Mouse (Mus musculus): ENCODE measurements at regions not wholly inside any gene's neighbourhood (a gene's known extent, or its start where the extent isn't known, plus 50 kb on each side); places are given as distances from the start of the nearest gene placed in this dataset.

DNA sequence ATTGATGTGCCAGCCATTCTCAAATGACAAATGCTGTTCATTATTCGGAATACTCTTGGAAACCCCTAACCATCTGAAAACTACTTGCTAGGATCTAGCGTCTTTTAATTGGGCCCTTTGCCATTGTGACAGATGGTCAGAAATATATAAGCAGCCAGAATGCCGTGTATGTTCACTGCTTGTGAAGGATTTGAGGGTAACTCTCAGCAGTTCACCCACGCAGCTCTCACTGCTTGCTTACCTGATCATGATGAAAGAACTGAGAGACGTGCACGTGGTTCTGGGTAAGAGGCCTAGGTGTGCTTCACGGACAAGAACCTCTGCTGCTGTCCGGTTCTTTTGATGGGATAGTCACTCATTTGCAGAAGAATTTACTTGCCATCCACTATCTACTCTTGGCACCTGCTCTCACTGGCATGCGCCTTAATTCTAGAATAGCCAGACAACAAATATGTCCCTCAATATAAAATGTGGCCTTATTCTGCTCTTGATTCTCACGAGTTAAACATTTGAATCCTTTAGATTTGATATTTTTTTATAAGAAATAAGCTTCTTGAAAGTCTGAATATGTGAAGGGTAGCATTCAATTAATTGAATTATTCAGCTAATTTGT is 328.1 kb downstream of the Ptprc start:
- Histone ChIP-seq H3K27me3 (replicated peaks) (no peaks in the 10 kb centered on the region), H3K9ac (replicated peaks) (no peak overlapping the region), H3K4me3 (replicated peaks) (no peak overlapping the region), H3K4me1 (0 out of 2 replicates have a peak, but pooled peaks cover 4% of the 10 kb centered on the region), H3K4me2 (no peak overlapping the region), H3K9me3 (replicated peaks) (no peaks in the 10 kb centered on the region), H3K27ac (replicated peaks) (no peak overlapping the region), H3K36me3 (no peaks in the 10 kb centered on the region)
- WGBS, result 73% methylated on average over 10 of the region's 10 CpGs
- ATAC-seq (ENCODE audit: low FRiP score), result no peak

DNA sequence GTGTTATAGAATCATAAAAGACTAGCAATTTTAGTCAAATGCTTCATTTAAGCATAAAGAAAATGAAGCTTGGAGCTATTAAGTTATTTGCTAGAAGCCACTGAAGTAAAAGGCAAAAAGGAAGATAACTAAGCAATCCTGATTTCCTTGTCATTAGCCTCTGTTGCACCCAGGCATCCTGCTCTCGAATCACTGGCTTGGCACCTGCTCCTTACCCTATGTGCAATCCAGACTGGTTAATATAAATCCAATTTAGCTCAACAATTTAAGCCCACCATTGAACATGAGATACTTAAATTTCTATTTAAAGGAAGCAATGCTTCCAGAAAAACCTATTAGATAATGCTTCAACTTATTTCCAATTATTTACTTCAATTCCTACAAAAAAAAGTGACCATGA is 328.7 kb downstream of the Ptprc start:
- Histone ChIP-seq H3K9me3 (replicated peaks) (no peaks in the 10 kb centered on the region), H3K4me3 (replicated peaks) (no peak overlapping the region), H3K4me1 (0 out of 2 replicates have a peak, but pooled peaks cover 4% of the 10 kb centered on the region), H3K27me3 (replicated peaks) (no peaks in the 10 kb centered on the region), H3K4me2 (no peak overlapping the region), H3K9ac (replicated peaks) (no peak overlapping the region), H3K36me3 (no peaks in the 10 kb centered on the region), H3K27ac (replicated peaks) (no peak overlapping the region)
- 61% methylated on average over 1 of the region's 1 CpGs for WGBS
- no peak for ATAC-seq (ENCODE audit: low FRiP score)

DNA sequence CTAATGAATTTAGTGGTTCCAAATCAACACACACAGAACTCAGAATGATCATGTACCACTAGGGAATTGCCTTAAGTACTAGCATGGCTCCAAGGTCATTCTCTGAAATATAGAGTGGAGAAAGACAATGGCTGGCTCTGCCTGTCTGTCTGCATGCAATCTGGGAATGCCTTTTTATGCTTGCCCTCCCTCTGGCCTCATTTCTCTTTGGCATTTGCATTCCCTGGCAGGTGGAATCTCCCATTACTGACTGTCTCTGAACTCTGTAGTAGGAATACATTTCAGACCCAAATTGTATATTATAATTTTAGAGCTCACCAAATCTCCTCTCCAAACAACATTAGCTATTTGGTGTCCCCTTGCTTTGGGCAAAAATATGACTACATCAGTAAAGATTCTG is 335.0 kb downstream of the Ptprc start:
- Histone ChIP-seq H3K9ac (replicated peaks) (no peak overlapping the region), H3K9me3 (replicated peaks) (no peaks in the 10 kb centered on the region), H3K27me3 (replicated peaks) (no peaks in the 10 kb centered on the region), H3K4me3 (replicated peaks) (no peak overlapping the region), H3K27ac (replicated peaks) (no peak overlapping the region), H3K36me3 (no peaks in the 10 kb centered on the region), H3K4me2 (no peak overlapping the region), H3K4me1 (peaks cover 5% of the 10 kb centered on the region; the same call in 1 of the 2 replicates)
- no peak for ATAC-seq (ENCODE audit: low FRiP score)

DNA sequence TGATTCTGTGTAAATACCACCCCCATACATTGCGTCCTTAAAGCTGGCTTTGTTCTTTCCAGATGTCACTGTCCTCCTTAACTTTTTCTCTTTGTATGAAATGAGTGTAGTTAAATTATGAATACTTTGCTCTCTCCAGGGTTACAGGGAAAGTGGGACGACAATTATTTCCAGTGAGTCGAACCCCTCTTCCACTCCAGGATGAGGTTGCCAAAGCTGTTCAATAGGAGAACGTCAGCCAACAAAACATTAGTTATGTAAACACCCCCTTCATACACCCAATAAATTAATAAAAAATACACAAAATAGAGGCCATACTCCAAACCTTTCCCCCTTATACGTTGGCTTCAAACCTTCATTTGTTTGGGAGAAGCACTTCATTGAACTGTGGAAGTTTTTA is 335.8 kb downstream of the Ptprc start:
- WGBS, result 40% methylated on average over 5 of the region's 5 CpGs
- no peak for ATAC-seq (ENCODE audit: low FRiP score)
- no peak overlapping the region for H3K9ac ChIP-seq (replicated peaks)
- no peak overlapping the region for H3K4me2 ChIP-seq
- no peaks in the 10 kb centered on the region for H3K36me3 ChIP-seq
- no peaks in the 10 kb centered on the region for H3K9me3 ChIP-seq (replicated peaks)
- H3K27me3 ChIP-seq (replicated peaks), result no peaks in the 10 kb centered on the region
- no peak overlapping the region for H3K4me3 ChIP-seq (replicated peaks)
- no peak overlapping the region for H3K27ac ChIP-seq (replicated peaks)
- H3K4me1 ChIP-seq, result peaks cover 5% of the 10 kb centered on the region; the same call in 1 of the 2 replicates

DNA sequence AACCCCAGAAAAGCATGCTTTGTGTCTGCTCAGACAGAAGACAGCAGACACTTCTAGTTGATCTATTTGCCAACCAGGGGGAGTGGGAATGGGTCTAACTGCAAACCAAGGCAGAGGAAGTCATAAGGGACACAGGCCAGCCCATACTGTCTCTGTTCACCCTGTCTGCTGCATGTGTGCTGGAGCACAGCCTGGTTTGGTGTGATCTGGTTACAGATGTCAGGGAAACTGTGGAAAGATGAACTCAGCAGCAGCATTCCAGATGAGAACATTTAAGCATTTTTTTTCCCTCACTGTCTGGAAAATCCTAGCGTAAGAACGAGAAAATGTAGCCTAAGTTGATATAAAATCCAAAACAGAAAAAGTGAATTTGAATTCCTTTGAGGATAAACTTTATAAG is 336.2 kb downstream of the Ptprc start:
- Histone ChIP-seq H3K9ac (replicated peaks) (no peak overlapping the region), H3K4me1 (peaks cover 5% of the 10 kb centered on the region; the same call in 1 of the 2 replicates), H3K27ac (replicated peaks) (no peak overlapping the region), H3K36me3 (no peaks in the 10 kb centered on the region), H3K4me3 (replicated peaks) (no peak overlapping the region), H3K4me2 (no peak overlapping the region), H3K27me3 (replicated peaks) (no peaks in the 10 kb centered on the region), H3K9me3 (replicated peaks) (no peaks in the 10 kb centered on the region)
- ATAC-seq (ENCODE audit: low FRiP score), result no peak
- WGBS, result 64% methylated on average over 2 of the region's 2 CpGs

DNA sequence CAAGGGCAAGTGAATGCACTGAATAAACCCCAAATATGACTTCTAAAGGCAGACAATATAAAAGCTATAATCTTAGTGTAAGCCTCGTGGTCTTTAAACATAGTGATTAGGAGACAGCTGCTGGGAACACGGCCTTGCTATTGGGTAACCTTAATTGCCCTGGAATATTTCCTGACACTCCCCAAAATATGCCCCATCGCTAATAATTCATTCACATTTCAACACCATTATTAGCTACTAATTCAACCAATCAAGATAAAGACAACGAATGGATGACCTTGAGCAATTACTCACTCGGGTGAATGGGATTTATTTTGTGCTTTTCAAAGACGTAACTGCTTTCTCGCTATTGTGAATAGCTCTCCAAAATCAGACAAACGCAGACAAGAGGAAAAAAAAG is 337.2 kb downstream of the Ptprc start:
- H3K4me3 ChIP-seq (replicated peaks), result no peak overlapping the region
- H3K27me3 ChIP-seq (replicated peaks), result no peaks in the 10 kb centered on the region
- no peak overlapping the region for H3K27ac ChIP-seq (replicated peaks)
- peaks cover 5% of the 10 kb centered on the region; the same call in 1 of the 2 replicates for H3K4me1 ChIP-seq
- no peaks in the 10 kb centered on the region for H3K36me3 ChIP-seq
- 14% methylated on average over 8 of the region's 8 CpGs for WGBS
- H3K4me2 ChIP-seq, result no peak overlapping the region
- no peak overlapping the region for H3K9ac ChIP-seq (replicated peaks)
- H3K9me3 ChIP-seq (replicated peaks), result no peaks in the 10 kb centered on the region
- ATAC-seq (ENCODE audit: low FRiP score), result no peak

DNA sequence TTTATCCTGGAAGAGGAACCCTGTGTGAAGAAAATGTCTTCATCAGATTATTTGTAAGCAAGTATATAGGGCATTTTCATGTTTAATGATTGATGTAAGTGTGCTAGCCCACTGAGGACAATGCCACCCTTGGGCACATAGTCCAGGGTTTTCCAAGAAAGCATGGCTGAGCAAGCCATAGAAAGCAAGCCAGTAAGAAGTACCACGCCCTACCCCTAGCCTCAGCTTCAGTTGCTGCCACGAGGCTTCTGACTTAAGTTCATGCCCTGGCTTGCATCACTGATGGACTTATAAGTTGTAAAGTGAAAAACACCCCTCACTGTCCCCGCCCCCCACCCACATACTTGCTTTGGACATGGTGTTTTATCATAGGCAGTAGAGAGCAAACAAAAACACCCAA is 342.0 kb downstream of the Ptprc start:
- H3K4me2 ChIP-seq, result no peak overlapping the region
- no peak overlapping the region for H3K27ac ChIP-seq (replicated peaks)
- no peaks in the 10 kb centered on the region for H3K27me3 ChIP-seq (replicated peaks)
- ATAC-seq (ENCODE audit: low FRiP score), result no peak
- no peaks in the 10 kb centered on the region for H3K36me3 ChIP-seq
- no peaks in the 10 kb centered on the region for H3K4me1 ChIP-seq
- H3K4me3 ChIP-seq (replicated peaks), result no peak overlapping the region
- H3K9ac ChIP-seq (replicated peaks), result no peak overlapping the region
- no peaks in the 10 kb centered on the region for H3K9me3 ChIP-seq (replicated peaks)
- 80% methylated on average over 3 of the region's 3 CpGs for WGBS

DNA sequence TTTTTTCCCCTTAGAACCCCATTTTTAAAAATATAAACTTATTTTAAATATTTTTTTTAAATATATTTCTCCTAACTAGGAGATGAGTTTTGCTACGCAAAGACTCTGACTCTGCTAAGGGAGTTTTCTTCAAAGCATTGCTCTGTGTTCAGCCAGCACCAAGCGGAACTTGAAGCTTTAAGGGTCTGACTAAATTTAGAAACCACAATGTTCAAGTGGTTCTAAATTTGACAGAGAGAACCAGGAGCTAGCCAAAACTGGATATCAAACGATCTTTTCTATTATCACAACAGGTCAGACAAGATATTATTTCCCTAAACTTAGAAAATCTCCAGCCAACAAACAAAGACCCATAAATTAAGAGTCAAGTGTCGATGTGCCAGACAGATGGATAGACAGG is 344.2 kb downstream of the Ptprc start:
- no peak overlapping the region for H3K4me3 ChIP-seq (replicated peaks)
- no peaks in the 10 kb centered on the region for H3K4me1 ChIP-seq
- ATAC-seq (ENCODE audit: low FRiP score), result no peak
- no peaks in the 10 kb centered on the region for H3K36me3 ChIP-seq
- WGBS, result 85% methylated on average over 4 of the region's 4 CpGs
- no peaks in the 10 kb centered on the region for H3K27me3 ChIP-seq (replicated peaks)
- no peaks in the 10 kb centered on the region for H3K9me3 ChIP-seq (replicated peaks)
- H3K4me2 ChIP-seq, result no peak overlapping the region
- no peak overlapping the region for H3K27ac ChIP-seq (replicated peaks)
- no peak overlapping the region for H3K9ac ChIP-seq (replicated peaks)

DNA sequence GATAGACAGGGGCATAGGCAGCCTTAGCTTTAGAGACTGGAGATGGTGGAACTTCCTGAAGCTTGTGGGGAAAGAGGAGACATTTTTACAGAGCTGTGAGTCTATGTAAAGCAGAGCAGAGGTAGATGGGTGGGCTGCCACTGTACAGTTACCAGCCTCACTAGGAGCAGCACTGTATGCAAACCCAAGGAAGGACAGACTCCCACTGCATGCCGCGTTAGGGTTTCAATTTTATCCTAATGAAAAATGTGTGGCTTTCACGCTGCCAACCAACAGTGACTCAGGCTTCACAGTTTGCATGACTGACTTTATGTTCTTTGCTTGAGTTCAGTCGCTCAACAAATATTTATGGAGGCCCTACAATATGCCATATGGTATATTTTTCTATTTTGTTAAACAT is 348.1 kb downstream of the Ptprc start:
- Histone ChIP-seq H3K27me3 (replicated peaks) (no peaks in the 10 kb centered on the region), H3K9ac (replicated peaks) (no peak overlapping the region), H3K36me3 (no peaks in the 10 kb centered on the region), H3K4me3 (replicated peaks) (no peak overlapping the region), H3K27ac (replicated peaks) (no peak overlapping the region), H3K9me3 (replicated peaks) (no peaks in the 10 kb centered on the region), H3K4me1 (no peaks in the 10 kb centered on the region), H3K4me2 (no peak overlapping the region)
- no peak for ATAC-seq (ENCODE audit: low FRiP score)
- WGBS, result 86% methylated on average over 4 of the region's 4 CpGs

DNA sequence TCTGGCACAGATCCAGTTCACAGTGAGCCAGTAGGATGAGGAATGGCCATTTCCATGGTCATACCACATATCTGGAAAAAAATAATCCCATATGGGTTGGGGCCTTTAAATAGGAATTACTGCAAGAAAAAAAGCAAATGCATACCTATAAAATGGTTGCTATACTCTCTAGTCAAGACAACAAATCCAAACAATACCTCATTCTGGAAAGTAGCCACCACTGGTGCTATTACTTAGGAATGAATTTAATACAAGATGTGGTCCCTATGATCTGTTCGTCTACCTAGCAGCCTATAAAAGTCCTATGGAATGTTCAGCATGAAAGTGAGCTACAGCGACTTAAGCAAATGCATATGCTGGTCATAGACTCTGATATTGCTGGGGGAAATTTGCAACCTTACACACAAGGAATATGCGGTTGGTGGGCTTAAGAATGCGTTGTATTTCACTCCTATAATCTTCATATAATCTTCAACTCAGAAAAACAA is 360.1 kb downstream of the Ptprc start:
- H3K9me3 ChIP-seq (replicated peaks), result no peaks in the 10 kb centered on the region
- no peaks in the 10 kb centered on the region for H3K4me1 ChIP-seq
- no peaks in the 10 kb centered on the region for H3K27me3 ChIP-seq (replicated peaks)
- H3K4me3 ChIP-seq (replicated peaks), result no peak overlapping the region
- WGBS, result 92% methylated on average over 4 of the region's 4 CpGs
- H3K36me3 ChIP-seq, result no peaks in the 10 kb centered on the region
- H3K27ac ChIP-seq (replicated peaks), result no peak overlapping the region
- no peak for ATAC-seq (ENCODE audit: low FRiP score)
- H3K4me2 ChIP-seq, result no peak overlapping the region
- H3K9ac ChIP-seq (replicated peaks), result no peak overlapping the region

DNA sequence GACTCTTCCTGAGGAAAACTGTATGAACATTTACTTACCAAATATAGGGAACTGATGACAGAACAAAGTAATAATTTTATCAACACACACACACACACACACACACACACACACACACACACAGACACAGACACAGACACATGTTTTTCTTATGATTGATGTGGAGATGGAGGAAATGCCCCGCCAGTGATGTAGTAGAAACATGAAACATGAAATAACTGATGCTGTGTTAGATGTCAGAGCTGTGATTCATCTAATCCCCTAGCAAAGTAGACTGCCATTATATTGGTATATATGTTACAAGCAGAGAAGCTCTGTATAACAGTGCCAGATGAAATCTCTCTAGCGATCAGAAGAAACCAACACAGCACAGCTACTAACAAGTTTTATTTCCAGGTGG is 361.0 kb downstream of the Ptprc start:
- Histone ChIP-seq H3K9ac (replicated peaks) (no peak overlapping the region), H3K4me2 (no peak overlapping the region), H3K9me3 (replicated peaks) (no peaks in the 10 kb centered on the region), H3K36me3 (no peaks in the 10 kb centered on the region), H3K4me1 (no peaks in the 10 kb centered on the region), H3K4me3 (replicated peaks) (no peak overlapping the region), H3K27me3 (replicated peaks) (no peaks in the 10 kb centered on the region), H3K27ac (replicated peaks) (no peak overlapping the region)
- 74% methylated on average over 2 of the region's 2 CpGs for WGBS
- no peak for ATAC-seq (ENCODE audit: low FRiP score)

DNA sequence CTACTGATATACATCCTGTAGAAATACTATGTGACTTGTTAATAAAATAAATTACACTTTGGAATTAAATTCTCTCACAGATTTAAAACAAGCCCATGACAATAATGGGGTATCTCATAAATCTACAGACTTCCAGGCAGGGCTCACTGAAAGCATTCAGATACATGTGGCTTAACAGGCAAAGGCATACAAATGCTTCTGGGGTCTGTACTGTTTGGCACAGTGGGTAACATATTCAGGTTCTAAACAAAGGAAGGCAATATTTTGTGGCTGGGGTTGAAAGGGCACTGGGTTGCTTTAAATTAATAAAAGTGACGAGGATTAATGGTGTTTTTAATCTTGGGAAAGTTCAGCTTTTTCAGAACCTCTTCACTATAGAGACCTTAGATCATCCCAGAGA is 361.8 kb downstream of the Ptprc start:
- Histone ChIP-seq H3K36me3 (no peaks in the 10 kb centered on the region), H3K9ac (replicated peaks) (no peak overlapping the region), H3K27me3 (replicated peaks) (no peaks in the 10 kb centered on the region), H3K27ac (replicated peaks) (no peak overlapping the region), H3K4me2 (no peak overlapping the region), H3K4me3 (replicated peaks) (no peak overlapping the region), H3K9me3 (replicated peaks) (no peaks in the 10 kb centered on the region), H3K4me1 (no peaks in the 10 kb centered on the region)
- ATAC-seq (ENCODE audit: low FRiP score), result no peak
- WGBS, result 25% methylated on average over 1 of the region's 1 CpGs

DNA sequence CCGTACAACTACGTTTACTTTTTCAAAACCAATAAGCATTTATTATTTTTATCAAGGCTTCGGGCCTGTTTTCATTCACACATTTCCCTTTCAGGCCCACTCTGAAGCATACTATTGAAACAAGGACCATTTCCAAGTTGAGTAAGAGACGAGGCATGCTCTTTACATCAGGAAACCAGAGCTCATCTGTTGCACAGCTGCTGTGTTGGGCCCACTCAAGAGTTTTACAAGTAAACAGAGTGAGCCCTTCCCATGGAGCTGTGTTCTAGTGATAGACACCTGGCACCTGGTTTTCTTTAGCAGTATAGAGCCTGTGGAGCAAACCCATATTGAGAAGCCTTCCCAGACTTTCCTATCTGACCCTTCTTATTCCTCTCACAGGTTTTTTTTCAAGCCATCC is 363.5 kb downstream of the Ptprc start:
- Histone ChIP-seq H3K9ac (replicated peaks) (no peak overlapping the region), H3K27ac (replicated peaks) (no peak overlapping the region), H3K4me2 (no peak overlapping the region), H3K4me3 (replicated peaks) (no peak overlapping the region), H3K4me1 (no peaks in the 10 kb centered on the region), H3K9me3 (replicated peaks) (no peaks in the 10 kb centered on the region), H3K36me3 (no peaks in the 10 kb centered on the region), H3K27me3 (replicated peaks) (no peaks in the 10 kb centered on the region)
- WGBS, result 91% methylated on average over 4 of the region's 4 CpGs
- ATAC-seq (ENCODE audit: low FRiP score), result no peak

All from neural tube, embryonic 15.5 days (tissue).